Mouse (Mus musculus) lung, postnatal 0 days (tissue): ENCODE data around the gene Grem2.

ENCODE experiments used
- CTCF ChIP-seq: IDR thresholded peaks from 2 replicates; pipeline ENCODE4 v1.5.1; 2016; ENCODE audit warnings: antibody characterized with exemption, mild to moderate bottlenecking
- EP300 ChIP-seq: IDR thresholded peaks from 2 replicates; pipeline ENCODE4 v1.6.1; 2016; ENCODE audit warnings: antibody characterized with exemption, mild to moderate bottlenecking, control low read depth

DNA sequence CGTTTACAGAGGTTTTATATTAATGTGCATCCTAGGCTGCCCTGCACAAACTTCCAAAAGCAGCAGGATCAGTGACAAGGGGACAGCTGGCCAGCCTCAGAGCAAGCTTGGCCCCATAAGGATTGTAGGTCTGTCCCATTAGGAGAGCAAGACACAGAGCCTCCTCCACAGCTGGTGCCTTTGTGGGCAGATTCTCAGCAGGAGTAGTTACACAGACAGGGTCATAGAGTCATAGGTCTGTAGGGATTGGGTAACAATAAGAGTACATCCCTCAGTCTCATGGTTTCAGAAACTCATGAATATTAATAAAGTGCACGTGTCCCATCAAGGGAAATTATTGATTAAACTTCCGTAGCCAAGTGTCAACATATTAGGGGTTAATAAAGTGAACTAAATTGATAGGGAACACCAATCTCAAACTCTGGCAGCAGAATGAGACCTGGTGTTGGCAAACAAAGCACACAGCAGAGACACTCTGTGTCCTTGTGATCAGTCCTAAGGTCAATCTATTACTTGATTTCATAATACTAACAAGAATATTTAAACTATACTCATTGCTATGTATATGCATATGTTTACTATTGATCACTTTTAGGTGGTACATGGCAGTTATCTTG, 9.5 kb upstream of the Grem2 start:
- TF ChIP-seq EP300: no peak
- no peak for TF ChIP-seq CTCF
